Mouse (Mus musculus) spleen, postnatal 14 days (tissue): Measurements from ENCODE around the gene Hist1h4j.

Source experiments
- DNase-seq, 2 experiments: peaks; one replicate each; pipeline ENCODE4 v3.0.0; 2021 to 2022; ENCODE audit warnings: low spot score in 2 of 2

The Hist1h4j gene

GRCm38 (mm10) chr13:21779767-21780731, 45.2 kb downstream of the Hist1h4j start, which contains the start of gene Hist1h1b:
Gene Hist1h1b (minus strand): TSS chr13:21780625.
- peak; percentile 77 to 79 for DNase-seq

GRCm38 (mm10) chr13:21781021-21781555, 46.2 kb downstream of the Hist1h4j start:
- DNase-seq: no peak

GRCm38 (mm10) chr13:21781639-21782038, 46.8 kb downstream of the Hist1h4j start:
- DNase-seq: no peak

- peak; percentile 25 to 35 for DNase-seq
Observed at GRCm38 (mm10) chr13:21782361-21783254, 47.7 kb downstream of the Hist1h4j start.

- peak; percentile 39 to 59 for DNase-seq
Observed at GRCm38 (mm10) chr13:21783255-21783617, 48.4 kb downstream of the Hist1h4j start, which contains the start of gene Hist1h3i. Gene Hist1h3i (minus strand): TSS chr13:21783370.

- peak; percentile 25 to 26 for DNase-seq
Observed at GRCm38 (mm10) chr13:21783734-21784161, 48.9 kb downstream of the Hist1h4j start.

- no peak for DNase-seq
Observed at GRCm38 (mm10) chr13:21784311-21784710, 49.4 kb downstream of the Hist1h4j start.
